Mouse (Mus musculus): Measurements from ENCODE around the gene Mtss1l. TPM values are rescaled to one million over a fixed set of nuclear protein-coding genes. Genes with fewer than 3 reads are reported as not detected.

Mtss1l gene
- polyA plus RNA-seq, 1 experiment from 2014 or later, result 5.7 TPM

GRCm38 (mm10) chr8:110703460-110704061 is 17.7 kb upstream of the Mtss1l start:
- Histone ChIP-seq H3K27me3 (ENCODE audit: control insufficient read depth, insufficient read depth, low read length) (no peaks in the 10 kb centered on the region), H3K4me1 (replicated peaks; ENCODE audit: control insufficient read depth, insufficient read depth) (peaks cover 4% of the 10 kb centered on the region), H3K9me3 (ENCODE audit: control insufficient read depth, low read length) (no peaks in the 10 kb centered on the region), H3K36me3 (ENCODE audit: control insufficient read depth, insufficient read depth, low read length) (no peaks in the 10 kb centered on the region), H3K27ac (replicated peaks) (peak overlapping the region; percentile 89), H3K4me3 (ENCODE audit: low read depth, low read length) (no peak overlapping the region), H3K4me2 (replicated peaks; ENCODE audit: low read depth) (no peak overlapping the region), H3K9ac (ENCODE audit: low read length) (no peak overlapping the region)
- no peak for DNase-seq (ENCODE audit: low spot score)
- 60% methylated on average over 9 of the region's 9 CpGs for WGBS
- TF ChIP-seq EP300 (optimal IDR thresholded peaks at IDR 0.05) (no peak), CTCF (IDR thresholded peaks at IDR 0.05; ENCODE audit: low read depth) (no peak)
- no peak for ATAC-seq (ENCODE audit: low FRiP score, low TSS enrichment)

GRCm38 (mm10) chr8:110704103-110704502 is 17.2 kb upstream of the Mtss1l start:
- TF ChIP-seq EP300 (optimal IDR thresholded peaks at IDR 0.05) (no peak), CTCF (IDR thresholded peaks at IDR 0.05; ENCODE audit: low read depth) (no peak)
- 62% methylated on average over 3 of the region's 3 CpGs for WGBS
- ATAC-seq (ENCODE audit: low FRiP score, low TSS enrichment) (no peak), DNase-seq (ENCODE audit: low spot score) (no peak)
- Histone ChIP-seq H3K9ac (ENCODE audit: low read length) (no peak overlapping the region), H3K9me3 (ENCODE audit: control insufficient read depth, low read length) (no peaks in the 10 kb centered on the region), H3K4me1 (replicated peaks; ENCODE audit: control insufficient read depth, insufficient read depth) (peaks cover 4% of the 10 kb centered on the region), H3K4me2 (replicated peaks; ENCODE audit: low read depth) (no peak overlapping the region), H3K27ac (replicated peaks) (peak overlapping the region; percentile 89), H3K4me3 (ENCODE audit: low read depth, low read length) (no peak overlapping the region), H3K27me3 (ENCODE audit: control insufficient read depth, insufficient read depth, low read length) (no peaks in the 10 kb centered on the region), H3K36me3 (ENCODE audit: control insufficient read depth, insufficient read depth, low read length) (no peaks in the 10 kb centered on the region)

GRCm38 (mm10) chr8:110705391-110706287 is 15.6 kb upstream of the Mtss1l start:
- no peak for ATAC-seq (ENCODE audit: low FRiP score, low TSS enrichment)
- WGBS, result 59% methylated on average over 14 of the region's 14 CpGs
- Histone ChIP-seq H3K4me3 (ENCODE audit: low read depth, low read length) (no peak overlapping the region), H3K27ac (replicated peaks) (no peak overlapping the region; the same call in 1 of the 2 replicates), H3K36me3 (ENCODE audit: control insufficient read depth, insufficient read depth, low read length) (no peaks in the 10 kb centered on the region), H3K9me3 (ENCODE audit: control insufficient read depth, low read length) (no peaks in the 10 kb centered on the region), H3K4me2 (replicated peaks; ENCODE audit: low read depth) (no peak overlapping the region), H3K4me1 (replicated peaks; ENCODE audit: control insufficient read depth, insufficient read depth) (peaks cover 4% of the 10 kb centered on the region), H3K27me3 (ENCODE audit: control insufficient read depth, insufficient read depth, low read length) (no peaks in the 10 kb centered on the region), H3K9ac (ENCODE audit: low read length) (no peak overlapping the region)
- TF ChIP-seq CTCF (IDR thresholded peaks at IDR 0.05; ENCODE audit: low read depth) (no peak), EP300 (optimal IDR thresholded peaks at IDR 0.05) (no peak)
- no peak for DNase-seq (ENCODE audit: low spot score)

- Histone ChIP-seq H3K27ac (replicated peaks) (no peak overlapping the region; the same call in 1 of the 2 replicates), H3K9me3 (ENCODE audit: control insufficient read depth, low read length) (no peaks in the 10 kb centered on the region), H3K4me2 (replicated peaks; ENCODE audit: low read depth) (no peak overlapping the region), H3K4me1 (replicated peaks; ENCODE audit: control insufficient read depth, insufficient read depth) (peaks cover 4% of the 10 kb centered on the region), H3K27me3 (ENCODE audit: control insufficient read depth, insufficient read depth, low read length) (no peaks in the 10 kb centered on the region), H3K9ac (ENCODE audit: low read length) (no peak overlapping the region), H3K4me3 (ENCODE audit: low read depth, low read length) (no peak overlapping the region), H3K36me3 (ENCODE audit: control insufficient read depth, insufficient read depth, low read length) (0 out of 2 replicates have a peak, but pooled peaks cover 2% of the 10 kb centered on the region)
- 70% methylated on average over 3 of the region's 3 CpGs for WGBS
- no peak for ATAC-seq (ENCODE audit: low FRiP score, low TSS enrichment)
- no peak for DNase-seq (ENCODE audit: low spot score)
- no peak for TF ChIP-seq CTCF (IDR thresholded peaks at IDR 0.05; ENCODE audit: low read depth)
- no peak for TF ChIP-seq EP300 (optimal IDR thresholded peaks at IDR 0.05)
These were observed 14.9 kb upstream of the Mtss1l start for GRCm38 (mm10) chr8:110706288-110706870.

GRCm38 (mm10) chr8:110708429-110708828 is 12.8 kb upstream of the Mtss1l start:
- Histone ChIP-seq H3K27ac (replicated peaks) (no peak overlapping the region), H3K4me1 (replicated peaks; ENCODE audit: control insufficient read depth, insufficient read depth) (no peaks in the 10 kb centered on the region; the same call in none of the 2 replicates), H3K9me3 (ENCODE audit: control insufficient read depth, low read length) (no peaks in the 10 kb centered on the region), H3K27me3 (ENCODE audit: control insufficient read depth, insufficient read depth, low read length) (no peaks in the 10 kb centered on the region), H3K36me3 (ENCODE audit: control insufficient read depth, insufficient read depth, low read length) (0 out of 2 replicates have a peak, but pooled peaks cover 2% of the 10 kb centered on the region), H3K9ac (ENCODE audit: low read length) (no peak overlapping the region), H3K4me2 (replicated peaks; ENCODE audit: low read depth) (no peak overlapping the region), H3K4me3 (ENCODE audit: low read depth, low read length) (no peak overlapping the region)
- DNase-seq (ENCODE audit: low spot score) (no peak), ATAC-seq (ENCODE audit: low FRiP score, low TSS enrichment) (no peak)
- TF ChIP-seq EP300 (optimal IDR thresholded peaks at IDR 0.05) (no peak), CTCF (IDR thresholded peaks at IDR 0.05; ENCODE audit: low read depth) (no peak)
- 78% methylated on average over 11 of the region's 11 CpGs for WGBS

All from stomach, postnatal 0 days (tissue).